Mouse (Mus musculus) myocyte (in vitro differentiated cells): ENCODE measurements around the gene Gm20715.
"Not testable (repeated sequence)": the region's sequence is repeated elsewhere in the genome, so short reads cannot be mapped to it uniquely, and the experiment has no call there.

ENCODE experiments used
- CEBPB ChIP-seq: IDR thresholded peaks from 2 replicates; pipeline ENCODE4 v1.6.1; 2011; ENCODE audit warnings: mild to moderate bottlenecking, moderate library complexity; ENCODE audit not compliant: poor library complexity, insufficient read depth, severe bottlenecking
- E2F4 ChIP-seq: IDR thresholded peaks from one replicate; pipeline ENCODE4 v1.6.1; 2011; ENCODE audit warnings: mild to moderate bottlenecking, control low read depth, moderate library complexity; ENCODE audit not compliant: insufficient read depth
- MAX ChIP-seq: IDR thresholded peaks from one replicate; pipeline ENCODE4 v1.6.1; 2011; ENCODE audit warnings: low read depth, mild to moderate bottlenecking, control low read depth
- MYOD1 ChIP-seq, 3 experiments: IDR thresholded peaks; one replicate each; pipeline ENCODE4 v1.6.1; 2011; ENCODE audit warnings: control low read depth in 2 of 3, low read depth in 2 of 3, mild to moderate bottlenecking in 2 of 3, moderate library complexity in 1 of 3; ENCODE audit not compliant: insufficient read length in 2 of 3, control insufficient read depth in 1 of 3
- MYOG ChIP-seq, 3 experiments: IDR thresholded peaks; one replicate each; pipeline ENCODE4 v1.6.1; 2011; ENCODE audit warnings: control low read depth in 2 of 3, low read depth in 2 of 3, mild to moderate bottlenecking in 2 of 3; ENCODE audit not compliant: insufficient read length in 2 of 3, control insufficient read depth in 1 of 3, insufficient read depth in 1 of 3
- POLR2A ChIP-seq: IDR thresholded peaks from one replicate; pipeline ENCODE4 v1.6.1; 2011; ENCODE audit warnings: low read depth, mild to moderate bottlenecking, control low read depth, moderate library complexity; ENCODE audit not compliant: insufficient read length
- POLR2AphosphoS2 ChIP-seq: IDR thresholded peaks from one replicate; pipeline ENCODE4 v1.6.1; 2011; ENCODE audit warnings: low read depth, control low read depth; ENCODE audit not compliant: insufficient read length
- REST ChIP-seq: IDR thresholded peaks from one replicate; pipeline ENCODE4 v1.6.1; 2011; ENCODE audit warnings: mild to moderate bottlenecking, control low read depth, moderate library complexity; ENCODE audit not compliant: insufficient read depth, insufficient read length
- TCF12 ChIP-seq: IDR thresholded peaks from one replicate; pipeline ENCODE4 v1.6.1; 2011; ENCODE audit warnings: mild to moderate bottlenecking, control low read depth; ENCODE audit not compliant: poor library complexity, insufficient read depth, severe bottlenecking
- TCF3 ChIP-seq: IDR thresholded peaks from one replicate; pipeline ENCODE4 v1.6.1; 2011; ENCODE audit warnings: low read depth, control low read depth; ENCODE audit not compliant: insufficient read length
- USF1 ChIP-seq: IDR thresholded peaks from one replicate; pipeline ENCODE4 v1.6.1; 2011; ENCODE audit warnings: low read depth, mild to moderate bottlenecking, control low read depth, moderate library complexity

GRCm38 (mm10) chr7:6368146-6368545, 41.9 kb upstream of the Gm20715 start:
- TF ChIP-seq TCF12; POLR2A; USF1; MYOG (IDR thresholded peaks at IDR 0.05; ENCODE audit: control insufficient read depth in 1 of 3, insufficient read depth in 1 of 3, insufficient read length in 2 of 3, low read depth in 2 of 3); E2F4; MYOD1 (IDR thresholded peaks at IDR 0.05; ENCODE audit: control insufficient read depth in 1 of 3, insufficient read length in 2 of 3, low read depth in 2 of 3); POLR2AphosphoS2; TCF3; CEBPB; MAX; REST: not testable (repeated sequence)
